Mouse (Mus musculus) layer of hippocampus, adult 2 months (tissue): ENCODE measurements around the gene BC029722. TPM values are rescaled to one million over a fixed set of nuclear protein-coding genes. Genes with fewer than 3 reads are reported as not detected.
A peak's percentile ranks its signal among the peaks of the same experiment; 100 is the strongest.

Experiments used
- DNase-seq, 2 experiments: peaks; one replicate each; pipeline ENCODE4 v3.0.0; 2022; ENCODE audit warnings: low spot score in 2 of 2
- H3K27ac ChIP-seq: fragments of 200-600 bp; 2 replicates; pipeline ENCODE4 v1.8.1; 2022
- H3K4me3 ChIP-seq: fragments of 200-600 bp; 2 replicates; pipeline ENCODE4 v1.8.1; 2022; ENCODE audit warnings: mild to moderate bottlenecking
- CTCF ChIP-seq: fragments of 200-600 bp; conservative IDR thresholded peaks from 2 replicates; pipeline ENCODE4 v1.8.1; 2022; ENCODE audit warnings: antibody characterized with exemption, mild to moderate bottlenecking, moderate library complexity
- long read RNA-seq, 2 experiments: library from polyadenylated mRNA; stranded (forward); transcript quantifications; one replicate each; pipeline ENCODE4 v2.0.0; 2021; ENCODE audit warnings: borderline mapping rate in 2 of 2
- total RNA-seq, 2 experiments: library from RNA; stranded (reverse); gene quantifications; 2 replicates each; pipeline ENCODE4 v1.2.3; 2021

Gene BC029722
- total RNA-seq, result 10 to 100 TPM; 52.2 to 52.8 TPM
- long read RNA-seq, experiment 1, transcript BC029722-201 (2 exons, 1,615 nt), result major isoform, 5 of 8 reads
- long read RNA-seq, experiment 1, partial matches to known transcripts, result 3 of 8 reads
- long read RNA-seq, experiment 1, other reads (novel, unspliced or antisense), result 0 of 8 reads
- long read RNA-seq, experiment 2, partial matches to known transcripts, result 0 of 8 reads
- long read RNA-seq, experiment 2, other reads (novel, unspliced or antisense), result 7 of 8 reads

DNA sequence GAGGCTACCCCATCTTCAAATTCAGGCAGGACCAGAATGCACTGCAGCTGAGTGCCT is at the start of gene BC029722:
Gene BC029722, minus strand, starts transcription at position 35 of the 57 bp plus-strand sequence.
- TF ChIP-seq CTCF, result no peak
- H3K4me3 ChIP-seq, result peak within 1 kb of the TSS; percentile 95
- peak within 1 kb of the TSS; percentile 94 for H3K27ac ChIP-seq
- DNase-seq, result no peak

DNA sequence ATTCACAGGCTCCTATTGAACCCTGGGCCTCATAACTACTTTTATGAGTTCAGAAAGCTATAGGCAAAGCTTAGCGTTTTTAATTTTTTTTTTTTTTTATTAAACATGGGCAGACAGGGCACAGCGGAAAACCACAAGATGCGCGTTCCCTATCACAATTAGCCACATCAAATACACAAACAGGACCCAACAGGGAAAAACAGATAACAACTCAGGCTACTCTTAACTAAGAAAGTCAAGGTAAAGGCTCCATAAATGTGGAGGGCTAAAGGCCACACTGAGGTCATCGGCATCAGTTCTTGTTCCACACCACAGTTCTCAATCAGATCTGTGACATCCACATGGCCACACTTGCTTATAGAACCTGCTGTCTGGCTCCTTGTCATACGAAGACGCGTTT is 49.1 kb upstream of the BC029722 start:
- DNase-seq, result no peak
- TF ChIP-seq CTCF, result no peak
- no peak overlapping the region for H3K4me3 ChIP-seq
- no peak overlapping the region for H3K27ac ChIP-seq

DNA sequence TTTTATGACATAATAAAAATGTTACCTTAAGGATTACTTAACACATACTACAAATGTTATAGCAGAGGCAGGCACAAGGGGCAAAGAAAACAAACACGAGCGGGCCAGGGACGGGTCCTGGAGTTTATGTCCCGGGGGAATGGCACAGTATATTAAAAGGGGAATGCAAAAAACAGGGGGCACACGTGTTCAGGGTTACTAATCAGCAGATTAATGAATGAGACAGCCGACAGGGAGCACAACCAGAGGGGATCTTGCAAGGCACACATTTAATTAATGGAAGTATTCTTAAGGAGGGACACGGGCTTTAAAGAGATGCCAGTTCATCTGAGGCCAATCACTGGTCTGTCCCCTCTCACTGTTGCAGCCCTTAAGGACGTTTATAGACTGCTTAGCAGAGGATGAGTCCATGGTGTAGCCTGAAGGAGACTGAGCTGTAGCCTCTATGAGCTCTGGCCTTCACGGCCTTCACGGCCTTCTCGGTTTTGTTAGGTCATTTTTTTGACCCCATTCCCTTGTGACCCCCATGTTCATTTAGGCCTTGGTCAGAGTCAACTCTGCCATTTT is 44.2 kb upstream of the BC029722 start:
- H3K27ac ChIP-seq, result no peak overlapping the region
- TF ChIP-seq CTCF, result no peak

DNA sequence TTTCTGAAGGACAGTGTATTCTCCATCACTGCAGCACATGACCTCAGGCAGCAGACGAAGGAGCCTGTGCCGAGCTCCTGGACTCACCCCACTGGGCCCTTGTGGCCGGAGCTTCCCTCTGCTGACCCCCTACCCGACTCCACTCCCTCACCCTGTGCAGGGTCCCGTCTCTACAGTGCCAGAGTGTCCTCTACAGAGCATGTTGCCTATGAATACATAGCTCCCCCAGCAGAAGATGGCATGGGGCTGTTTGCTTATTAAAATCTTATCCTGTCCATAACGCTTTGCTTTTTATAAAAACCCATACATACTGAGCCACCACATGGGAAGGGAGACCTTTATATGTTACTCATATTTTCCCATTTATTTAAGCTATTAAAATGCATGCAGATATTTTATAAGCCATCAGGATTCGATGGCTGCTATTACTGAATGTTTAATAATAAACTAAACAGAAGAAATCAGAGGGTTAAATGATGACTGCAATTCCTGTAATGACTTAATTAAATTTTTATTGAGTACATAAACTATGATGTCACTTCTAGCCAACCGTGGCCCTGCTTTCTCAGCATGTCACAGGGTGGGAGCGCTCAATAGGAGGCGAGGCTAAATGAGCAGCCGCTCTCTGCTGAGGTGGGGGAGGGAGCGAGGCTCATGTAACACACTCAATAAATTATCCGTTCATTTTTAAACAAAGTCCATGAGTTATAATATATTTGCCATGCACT is 43.5 kb upstream of the BC029722 start:
- no peak for TF ChIP-seq CTCF
- Histone ChIP-seq H3K27ac (no peak overlapping the region), H3K4me3 (peak overlapping the region; percentile 13; the same call in 1 of the 2 replicates)
- peak in 1 of 2 experiments; percentile 24 for DNase-seq

More for the DNA sequence above, 44.2 kb upstream of the BC029722 start:
- peak overlapping the region; percentile 13; the same call in 1 of the 2 replicates for H3K4me3 ChIP-seq
- no peak for DNase-seq

DNA sequence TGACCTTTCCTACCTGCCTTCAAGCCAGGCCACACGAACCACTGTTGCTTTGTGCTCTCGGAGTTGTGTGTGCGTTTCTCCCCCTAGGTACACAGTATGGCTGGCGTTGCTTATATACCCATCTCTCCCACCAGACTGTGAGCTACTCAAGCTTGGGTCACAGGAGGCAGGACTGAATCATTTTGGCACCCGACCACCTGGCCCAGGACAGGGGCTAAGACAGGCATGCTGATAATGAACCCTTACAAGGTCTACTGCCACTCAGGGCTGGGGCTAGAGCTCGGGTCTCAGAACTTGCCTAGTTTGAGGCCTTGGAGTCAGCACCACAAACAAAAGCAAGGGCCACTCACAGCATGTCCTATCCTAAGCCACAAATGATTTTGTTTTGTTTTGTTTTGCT is 42.4 kb upstream of the BC029722 start:
- TF ChIP-seq CTCF, result no peak
- no peak for DNase-seq
- Histone ChIP-seq H3K4me3 (no peak overlapping the region), H3K27ac (no peak overlapping the region)

DNA sequence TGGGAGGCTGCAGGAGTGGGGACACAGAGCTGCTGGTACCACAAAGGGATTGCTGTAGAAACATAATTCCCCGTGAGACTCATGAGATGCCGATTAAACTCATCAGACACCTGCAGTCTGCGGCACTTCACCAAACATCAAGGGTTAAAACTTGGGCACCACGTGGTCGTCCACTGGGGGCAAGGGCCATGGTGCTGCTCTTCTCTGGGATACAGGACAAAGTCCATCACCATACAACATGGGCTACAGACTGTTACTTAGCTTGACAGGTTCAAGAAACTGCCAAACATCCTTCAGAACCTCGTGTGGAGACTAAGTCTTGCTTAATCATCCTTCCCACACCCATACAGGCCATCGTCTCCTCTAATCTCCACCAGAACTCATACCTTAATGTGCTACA is 40.9 kb upstream of the BC029722 start:
- no peak overlapping the region for H3K4me3 ChIP-seq
- no peak for TF ChIP-seq CTCF
- H3K27ac ChIP-seq, result no peak overlapping the region
- DNase-seq, result no peak

DNA sequence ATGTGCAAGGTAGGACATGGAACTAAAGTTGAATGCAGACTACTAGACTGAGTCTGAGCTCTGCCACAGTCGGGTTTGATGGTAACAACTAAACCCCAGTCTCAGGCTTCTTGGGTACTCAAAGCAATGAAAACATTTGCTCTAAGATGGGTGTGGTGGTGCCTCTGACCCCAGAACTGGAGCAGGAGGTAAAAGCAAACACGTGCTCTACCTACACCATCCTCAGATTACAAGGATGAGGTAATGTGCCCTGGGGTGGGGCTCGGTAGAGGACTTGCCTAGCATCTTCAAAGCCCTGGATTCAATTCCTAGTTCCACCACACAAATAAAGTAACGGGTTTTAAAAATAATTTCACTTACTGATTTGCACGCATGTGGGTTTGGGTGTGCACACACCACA is 33.3 kb upstream of the BC029722 start:
- Histone ChIP-seq H3K27ac (no peak overlapping the region), H3K4me3 (no peak overlapping the region)
- TF ChIP-seq CTCF, result no peak
- DNase-seq, result no peak

DNA sequence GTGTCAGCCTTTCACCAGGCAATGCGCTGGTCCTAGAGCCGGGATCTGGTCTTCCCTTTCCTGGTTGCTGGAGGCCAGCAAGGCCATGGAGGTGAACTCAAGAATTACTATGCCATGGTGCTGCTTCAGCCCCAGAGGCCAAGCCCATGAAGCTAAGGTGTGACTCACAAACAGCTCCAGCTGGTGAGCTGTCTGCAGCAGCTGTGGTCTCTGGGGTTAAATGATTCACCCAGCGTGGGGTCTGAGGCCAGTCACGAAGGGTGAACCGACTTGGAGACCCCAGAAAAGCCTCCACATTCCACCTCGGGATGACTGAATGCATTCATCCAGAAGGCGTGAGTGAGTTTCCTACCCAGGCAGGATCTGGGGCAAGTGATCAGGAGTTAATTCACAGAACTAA is 30.9 kb upstream of the BC029722 start:
- no peak for DNase-seq
- H3K27ac ChIP-seq, result no peak overlapping the region
- no peak for TF ChIP-seq CTCF

DNA sequence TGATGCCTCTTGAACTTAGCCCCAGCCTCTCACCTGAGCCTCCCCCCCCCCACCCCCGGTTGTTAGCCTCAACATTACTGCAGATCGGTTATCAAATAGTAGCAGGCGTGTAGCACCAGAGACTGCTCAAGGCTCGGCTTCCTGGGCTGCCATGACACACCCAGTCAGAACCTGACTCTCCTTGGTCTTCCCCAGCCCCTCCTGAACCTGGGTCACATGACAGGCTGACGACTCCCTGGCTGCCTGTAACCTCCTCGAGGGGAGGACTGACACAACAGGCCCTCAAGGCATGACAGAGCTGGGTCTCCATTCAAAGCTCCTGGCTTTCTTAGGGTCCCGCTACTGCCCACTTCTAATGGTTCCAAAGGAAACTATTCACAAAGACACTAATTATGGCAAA is 30.2 kb upstream of the BC029722 start:
- TF ChIP-seq CTCF, result no peak
- Histone ChIP-seq H3K27ac (no peak overlapping the region), H3K4me3 (no peak overlapping the region)
- no peak for DNase-seq

More for the DNA sequence above, 30.9 kb upstream of the BC029722 start:
- no peak overlapping the region for H3K4me3 ChIP-seq

DNA sequence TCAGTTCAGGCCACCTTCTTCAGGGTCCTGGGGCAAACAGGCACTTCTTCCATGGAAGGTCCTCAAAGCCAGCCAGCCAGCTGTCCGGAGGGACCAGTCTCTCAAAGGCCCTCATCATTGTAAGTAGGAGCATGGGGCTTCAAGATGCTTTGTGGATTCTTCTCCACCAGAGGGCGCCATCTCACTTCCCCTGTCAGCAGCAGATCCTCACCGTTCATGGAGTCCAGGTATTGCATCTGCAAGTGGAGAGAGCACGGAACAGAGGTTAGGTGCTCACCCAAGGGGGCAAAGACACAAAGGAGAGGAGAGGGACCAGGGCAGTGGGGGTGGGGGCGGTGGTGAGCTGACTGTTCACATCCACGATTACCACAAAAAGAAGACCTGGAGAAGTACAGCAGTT is 29.1 kb upstream of the BC029722 start:
- Histone ChIP-seq H3K4me3 (no peak overlapping the region), H3K27ac (no peak overlapping the region)
- peak; percentile 61 to 84 for DNase-seq
- peak; percentile 86 for TF ChIP-seq CTCF

DNA sequence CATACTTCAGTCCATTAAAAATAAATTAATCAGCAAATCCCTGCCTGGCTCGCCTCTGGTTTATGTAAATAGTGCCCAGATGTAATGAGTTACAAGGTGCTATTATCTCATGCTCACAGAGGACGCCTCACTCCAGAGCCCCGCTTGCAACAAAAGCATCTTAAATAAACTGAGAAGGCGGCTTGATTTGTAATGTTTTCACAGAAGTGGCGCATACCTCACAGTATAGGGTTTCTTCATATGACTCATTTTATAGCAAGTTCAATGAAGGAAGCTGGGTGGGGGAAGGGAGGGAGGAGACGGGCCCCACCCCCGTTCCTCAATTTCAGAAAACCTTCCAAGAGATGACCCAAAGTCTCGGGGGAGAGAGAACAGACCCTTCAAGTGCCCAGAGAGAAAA is 27.7 kb upstream of the BC029722 start:
- DNase-seq, result no peak
- no peak for TF ChIP-seq CTCF
- H3K4me3 ChIP-seq, result no peak overlapping the region

DNA sequence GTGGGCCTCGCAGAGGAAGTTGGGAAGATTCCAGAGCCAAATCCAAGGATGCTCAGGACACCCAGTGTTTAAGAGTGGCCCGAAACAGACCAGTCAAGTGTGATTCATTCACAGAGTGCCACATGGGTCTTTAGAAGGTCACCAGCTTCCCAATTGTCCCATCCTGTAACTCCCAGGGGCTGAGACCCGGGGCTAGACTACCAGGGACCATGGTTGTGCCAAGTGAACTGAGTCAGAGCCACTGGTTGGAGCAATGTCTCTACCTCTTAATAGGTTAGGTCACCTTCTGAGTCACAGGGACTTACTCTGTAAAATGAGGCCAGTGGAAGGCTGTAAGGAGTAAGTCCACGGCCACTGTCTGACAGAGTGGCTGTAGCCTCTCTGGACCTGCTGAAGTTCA is 19.7 kb upstream of the BC029722 start:
- Histone ChIP-seq H3K4me3 (no peak overlapping the region), H3K27ac (no peak overlapping the region)
- no peak for DNase-seq
- TF ChIP-seq CTCF, result no peak

More for the DNA sequence above, 27.7 kb upstream of the BC029722 start:
- no peak overlapping the region for H3K27ac ChIP-seq

DNA sequence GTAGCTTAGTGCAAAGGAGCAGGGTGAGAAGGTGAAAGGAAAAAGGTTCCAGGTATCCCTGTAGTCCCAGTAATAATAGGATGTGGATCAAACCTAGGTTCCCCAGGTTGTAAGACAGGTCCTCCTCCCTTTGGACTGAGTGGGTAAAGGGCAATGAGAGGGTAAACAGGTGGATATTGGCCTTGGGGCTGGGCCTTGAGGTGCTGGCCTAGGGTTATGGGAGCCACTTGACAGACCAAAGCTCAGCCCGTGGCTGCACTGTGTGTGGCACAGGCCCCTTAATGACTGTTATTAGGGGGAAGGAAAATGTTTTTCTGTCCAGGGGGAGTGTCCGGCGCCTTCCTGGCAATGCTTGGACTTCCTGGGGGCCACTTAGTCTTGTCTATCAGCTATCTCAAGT is 18.7 kb upstream of the BC029722 start:
- DNase-seq, result no peak
- H3K27ac ChIP-seq, result no peak overlapping the region
- no peak for TF ChIP-seq CTCF
- H3K4me3 ChIP-seq, result no peak overlapping the region

DNA sequence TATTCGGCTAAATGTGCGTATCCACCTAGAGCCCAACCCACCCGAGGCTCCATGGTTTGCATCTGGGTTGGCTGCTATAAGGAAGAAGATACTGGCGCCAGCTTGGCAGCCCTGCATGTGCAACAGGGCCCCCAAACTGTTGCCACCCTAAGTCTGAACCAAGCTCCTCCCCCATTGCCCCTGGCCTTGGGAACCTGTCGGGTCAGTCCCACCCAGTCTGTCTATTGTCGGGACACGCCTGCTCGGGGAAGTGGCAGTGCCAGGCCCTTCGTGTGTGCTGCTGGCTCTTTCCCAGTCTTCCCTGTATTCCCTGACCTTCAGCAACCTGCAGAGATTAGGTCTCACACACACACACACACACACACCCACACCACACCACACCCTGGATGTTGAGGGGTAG is 15.5 kb upstream of the BC029722 start, which contains the start of gene Fam83c:
Gene Fam83c, minus strand, starts transcription at position 123 of the 400 bp plus-strand sequence.
- Histone ChIP-seq H3K27ac (no peak within 1 kb of the TSS), H3K4me3 (no peak within 1 kb of the TSS)
- DNase-seq, result no peak
- no peak for TF ChIP-seq CTCF
